Mouse (Mus musculus): ENCODE results near the gene Wdfy1.

Gene Wdfy1

DNA sequence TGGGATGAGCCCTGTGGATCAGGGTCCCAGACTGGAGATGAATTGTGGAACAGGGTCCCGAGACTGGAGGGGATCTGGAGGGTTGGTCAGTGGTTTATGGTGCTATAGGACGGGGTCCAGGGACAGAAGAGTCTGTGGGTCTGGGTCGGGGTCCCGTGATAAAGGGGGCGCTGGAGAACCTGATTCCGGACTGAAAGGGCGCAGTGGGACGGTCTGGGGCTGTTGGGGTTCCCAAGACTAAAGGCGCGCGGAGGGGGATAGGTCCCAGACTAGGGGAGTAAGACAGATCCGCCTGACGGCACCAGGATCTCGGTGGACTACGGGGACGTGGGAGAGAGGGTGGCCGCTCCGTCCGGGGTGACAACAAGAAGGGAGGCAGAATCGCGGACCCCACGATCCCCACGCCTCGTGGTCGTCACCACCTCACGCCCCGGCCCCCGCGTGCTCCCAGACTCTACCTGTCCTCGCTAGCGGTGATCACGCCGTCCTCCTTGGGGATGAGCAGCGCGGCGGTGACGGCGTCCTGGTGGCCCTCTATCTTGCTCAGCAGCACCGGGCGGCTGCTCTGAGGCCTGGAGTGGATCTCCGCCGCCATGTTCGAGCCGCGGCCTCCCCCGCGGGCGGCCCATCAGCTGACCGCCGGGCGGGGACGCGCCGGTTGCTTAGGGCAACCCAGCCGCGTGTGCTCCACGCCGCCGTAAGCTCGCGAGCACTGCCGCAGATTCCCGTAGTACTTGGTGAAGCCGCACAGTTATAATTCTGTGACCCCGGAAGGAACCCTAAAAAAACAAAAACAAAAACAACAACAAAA lies 14.6 kb downstream of the Wdfy1 start:
- in situ Hi-C loops (cut with MboI, MseI), result loop anchor here (5.0 to 25.0 kb wide), 2 partner anchors 86 to 1224 kb away; no protein-coding TSS in a partner anchor

GRCm38 (mm10) chr1:79760656-79761055 lies 15.3 kb downstream of the Wdfy1 start:
- in situ Hi-C loops (cut with MboI, MseI), result loop anchor here (5.0 to 25.0 kb wide), 2 partner anchors 87 to 1223 kb away; no protein-coding TSS in a partner anchor

DNA sequence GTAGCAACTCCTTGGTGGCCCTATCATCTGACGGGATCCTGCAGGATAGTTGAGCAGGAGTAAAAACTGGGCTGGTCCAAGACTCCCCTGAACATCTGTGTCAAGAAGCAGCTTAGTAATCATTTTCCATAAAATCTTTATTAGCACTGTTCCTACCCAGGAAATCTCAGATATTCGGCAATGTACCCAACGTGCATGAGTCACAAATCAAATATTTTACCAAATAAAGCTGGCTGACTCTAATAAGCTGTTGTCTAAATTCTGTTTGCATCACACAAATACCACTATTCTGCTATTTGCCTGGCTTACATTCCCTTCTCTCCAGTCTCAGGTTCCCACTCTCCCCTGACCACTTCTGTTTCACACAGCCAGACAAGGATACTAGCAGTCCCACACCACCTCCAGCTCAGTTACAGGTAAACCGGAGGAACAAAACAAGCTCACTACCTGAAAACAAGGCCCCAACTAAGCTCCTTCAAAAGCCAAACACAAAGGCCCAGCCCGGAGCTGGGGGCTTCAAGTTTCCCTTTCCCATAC lies 16.4 kb downstream of the Wdfy1 start:
- in situ Hi-C loops (cut with MboI, MseI), result loop anchor here (25.0 kb wide), 1 partner anchor 1222 kb away; no protein-coding TSS in a partner anchor

- in situ Hi-C loops (cut with MboI, MseI), result loop anchor here (25.0 kb wide), 1 partner anchor 1222 kb away; no protein-coding TSS in a partner anchor
Measured at GRCm38 (mm10) chr1:79759006-79759405, 16.9 kb downstream of the Wdfy1 start.

DNA sequence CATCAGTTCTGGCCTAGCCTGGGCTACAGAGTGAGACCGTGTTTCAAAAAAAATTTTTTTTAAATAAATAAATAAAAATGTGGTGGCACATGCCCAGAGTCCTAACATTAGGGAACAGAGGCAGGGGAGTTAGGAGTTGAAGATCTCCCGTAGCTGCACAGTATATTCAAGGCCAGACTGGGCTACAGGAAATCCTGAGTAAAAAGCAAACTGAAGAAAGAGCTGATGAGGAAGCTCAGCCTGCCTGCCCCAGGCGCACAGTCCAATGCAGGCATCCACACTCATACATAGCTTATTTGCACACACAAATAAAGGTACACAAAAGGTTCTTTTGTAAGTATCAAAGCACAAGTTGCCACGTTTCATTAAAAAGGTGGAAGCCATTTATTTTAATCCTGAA lies 18.3 kb downstream of the Wdfy1 start:
- in situ Hi-C loops (cut with MboI, MseI), result loop anchor here (25.0 kb wide), 1 partner anchor 1220 kb away; no protein-coding TSS in a partner anchor

DNA sequence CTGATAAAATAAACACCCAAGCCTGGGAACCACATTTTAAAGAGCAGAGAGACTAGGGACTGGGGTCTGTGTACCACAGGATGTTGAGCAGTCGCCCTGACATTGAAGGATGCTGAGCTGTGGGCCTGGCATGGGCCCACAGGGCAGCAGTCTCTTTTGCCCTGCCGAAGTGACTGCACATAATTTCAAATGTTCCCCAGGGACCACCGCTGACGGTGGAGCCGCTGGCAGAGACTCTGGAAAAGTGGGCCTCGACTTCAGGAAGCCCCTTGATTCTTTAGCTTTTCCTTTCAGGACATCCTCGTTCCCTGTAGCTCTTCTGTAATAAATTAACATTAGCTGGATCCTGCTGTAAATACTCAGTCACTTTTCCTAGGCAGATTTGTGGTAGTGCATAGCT lies 18.8 kb downstream of the Wdfy1 start:
- in situ Hi-C loops (cut with MboI, MseI), result loop anchor here (25.0 kb wide), 1 partner anchor 1220 kb away; no protein-coding TSS in a partner anchor

- in situ Hi-C loops (cut with MboI, MseI), result loop anchor here (25.0 kb wide), 1 partner anchor 1219 kb away; no protein-coding TSS in a partner anchor
Measured at GRCm38 (mm10) chr1:79756417-79756816, 19.5 kb downstream of the Wdfy1 start.

- in situ Hi-C loops (cut with MboI, MseI), result loop anchor here (25.0 kb wide), 1 partner anchor 1218 kb away; no protein-coding TSS in a partner anchor
Measured at GRCm38 (mm10) chr1:79755376-79755775, 20.6 kb downstream of the Wdfy1 start.

DNA sequence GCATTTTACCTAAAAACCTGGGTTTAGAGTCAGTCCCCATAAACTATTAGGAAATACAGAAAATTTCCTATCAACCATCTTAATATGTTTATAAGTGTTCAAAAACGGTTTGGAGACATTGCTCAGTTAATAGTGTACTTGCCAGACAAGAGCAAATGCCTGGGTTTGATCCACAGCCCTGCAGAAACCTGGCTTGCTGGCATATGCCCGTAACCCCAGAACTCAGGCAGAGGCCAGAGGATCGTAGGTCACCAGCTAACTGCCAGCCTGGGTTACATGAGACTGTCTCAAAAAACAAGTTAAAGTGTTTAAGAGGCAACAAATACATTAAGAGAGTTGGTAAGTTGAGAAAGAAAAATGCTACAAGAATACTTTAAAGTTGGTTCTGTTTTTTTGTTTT lies 21.0 kb downstream of the Wdfy1 start:
- in situ Hi-C loops (cut with MboI, MseI), result loop anchor here (25.0 kb wide), 1 partner anchor 1218 kb away; no protein-coding TSS in a partner anchor

DNA sequence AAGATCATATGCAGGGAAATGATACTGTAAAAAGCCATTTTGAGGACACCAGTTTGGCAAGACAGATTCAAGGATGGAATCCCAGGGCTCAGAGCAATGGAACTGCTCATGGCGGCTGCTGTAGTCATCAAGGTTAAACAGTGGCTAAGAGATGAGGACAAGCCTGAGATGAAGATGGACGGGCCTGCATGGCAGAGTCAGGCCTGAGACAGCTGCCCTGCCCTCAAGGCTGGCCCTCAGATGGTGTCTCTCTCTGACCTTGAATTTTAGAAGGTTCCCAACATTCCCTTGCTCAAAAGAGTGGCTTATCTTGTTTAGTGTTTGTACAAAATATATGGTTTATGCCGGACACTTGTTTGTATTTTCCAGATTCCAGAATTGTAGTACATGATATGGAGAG lies 22.5 kb downstream of the Wdfy1 start:
- in situ Hi-C loops (cut with MboI, MseI), result loop anchor here (25.0 kb wide), 1 partner anchor 1216 kb away; no protein-coding TSS in a partner anchor

DNA sequence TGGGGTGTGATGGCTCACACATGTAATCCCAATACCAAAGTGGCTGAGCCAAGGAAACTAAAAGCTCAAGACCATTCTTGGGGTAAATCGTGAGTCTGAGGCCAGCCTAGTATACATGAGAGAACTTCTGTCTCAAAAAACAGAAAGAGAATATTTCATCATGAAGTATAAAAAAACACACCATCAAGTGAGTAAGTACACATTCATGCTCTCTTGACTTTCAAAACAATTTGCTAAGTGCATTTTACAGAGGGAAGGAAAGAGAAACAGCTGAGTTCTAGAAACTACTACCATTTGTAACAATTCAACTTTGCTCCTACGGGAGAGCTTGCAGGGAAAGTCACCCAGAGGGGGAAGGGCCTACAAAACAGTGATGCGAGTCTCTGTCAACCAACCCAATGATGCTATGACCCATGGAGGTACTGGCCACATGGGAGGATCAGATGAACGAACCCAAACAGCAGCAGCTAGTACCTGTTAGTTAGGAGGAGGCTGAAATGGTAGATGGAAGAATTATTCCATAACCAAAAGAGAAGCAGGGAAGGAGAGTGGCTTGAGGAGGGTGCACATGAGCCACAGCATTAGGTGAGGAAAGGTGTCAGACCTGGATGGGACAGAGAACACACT lies 23.1 kb downstream of the Wdfy1 start:
- in situ Hi-C loops (cut with MboI, MseI), result loop anchor here (25.0 kb wide), 1 partner anchor 1216 kb away; no protein-coding TSS in a partner anchor

DNA sequence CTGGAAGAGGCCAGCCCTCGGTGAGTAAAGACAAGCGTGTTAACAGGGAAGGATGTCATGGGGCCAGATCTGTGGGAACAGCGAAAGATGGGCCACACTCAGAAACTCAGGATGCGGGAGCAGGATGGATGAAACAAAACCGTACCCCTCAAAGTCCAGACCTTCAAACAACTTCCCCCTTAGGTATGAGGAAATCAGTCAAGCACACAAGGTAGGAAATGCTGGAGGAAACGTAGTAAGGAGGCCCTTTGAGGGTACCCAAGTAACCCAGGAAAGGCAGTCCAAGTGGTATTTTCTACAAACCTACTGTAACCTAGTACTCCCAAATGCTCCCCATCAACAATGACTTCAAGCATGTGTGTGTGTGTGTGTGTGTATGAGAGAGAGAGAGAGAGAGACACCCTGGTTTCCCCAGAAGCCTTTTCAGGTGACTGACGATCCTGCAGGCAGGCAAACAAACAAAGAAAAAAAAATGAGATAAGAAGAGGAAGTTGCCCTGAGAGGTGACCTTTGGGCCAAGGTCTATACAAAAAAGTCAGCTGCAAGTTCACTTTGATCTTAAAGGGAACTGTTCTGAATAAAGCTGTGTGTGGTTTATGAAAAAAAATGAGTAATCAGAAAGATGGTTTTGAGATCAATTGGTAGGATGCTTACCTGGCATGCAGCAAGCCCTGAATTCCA lies 23.8 kb downstream of the Wdfy1 start:
- in situ Hi-C loops (cut with MboI, MseI), result loop anchor here (25.0 kb wide), 1 partner anchor 1215 kb away; no protein-coding TSS in a partner anchor

- in situ Hi-C loops (cut with MboI, MseI), result loop anchor here (25.0 kb wide), 1 partner anchor 1214 kb away; no protein-coding TSS in a partner anchor
Measured at GRCm38 (mm10) chr1:79751186-79751585, 24.8 kb downstream of the Wdfy1 start.

GRCm38 (mm10) chr1:79746056-79746455 lies 29.9 kb downstream of the Wdfy1 start:
- in situ Hi-C loops (cut with MboI, MseI), result no loop called here

GRCm38 (mm10) chr1:79743385-79743784 lies 32.6 kb downstream of the Wdfy1 start:
- in situ Hi-C loops (cut with MboI, MseI), result no loop called here

GRCm38 (mm10) chr1:79742949-79743348 lies 33.0 kb downstream of the Wdfy1 start:
- in situ Hi-C loops (cut with MboI, MseI), result no loop called here

- in situ Hi-C loops (cut with MboI, MseI), result no loop called here
Measured at GRCm38 (mm10) chr1:79741002-79741401, 34.9 kb downstream of the Wdfy1 start.

DNA sequence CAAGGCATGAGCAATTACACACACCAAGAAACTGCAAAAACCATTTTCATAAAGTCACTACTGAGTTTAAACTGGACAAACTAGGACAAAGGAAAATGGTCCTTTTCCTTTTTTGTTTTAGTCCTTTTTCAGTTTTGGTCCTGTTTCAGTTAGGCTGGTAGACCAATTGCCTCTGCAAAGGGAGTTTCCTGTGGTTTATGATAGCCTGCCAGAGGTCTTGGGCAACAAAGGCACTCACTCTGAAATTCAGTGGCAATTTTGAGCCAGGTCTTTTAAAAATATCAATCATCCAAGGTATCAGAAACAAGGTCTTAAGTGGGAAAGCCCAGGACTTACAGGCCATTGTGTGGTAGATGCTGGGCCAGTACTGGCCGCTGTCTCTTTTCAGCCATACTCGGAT lies 36.2 kb downstream of the Wdfy1 start:
- in situ Hi-C loops (cut with MboI, MseI), result no loop called here

GRCm38 (mm10) chr1:79736408-79736807 lies 39.5 kb downstream of the Wdfy1 start:
- in situ Hi-C loops (cut with MboI, MseI), result no loop called here

- in situ Hi-C loops (cut with MboI, MseI), result no loop called here
Measured at GRCm38 (mm10) chr1:79734794-79735193, 41.1 kb downstream of the Wdfy1 start.

All from regulatory T cell (primary cell).